Mouse (Mus musculus): ENCODE results near the gene Cgas. TPM values are rescaled to one million over a fixed set of nuclear protein-coding genes. Genes with fewer than 3 reads are reported as not detected.
"Not testable (repeated sequence)": the region's sequence is repeated elsewhere in the genome, so short reads cannot be mapped to it uniquely, and the experiment has no call there.

Gene Cgas
- polyA plus RNA-seq (2012; rRNA removed), result 1.5 and 1.8 TPM in 2 replicates

DNA sequence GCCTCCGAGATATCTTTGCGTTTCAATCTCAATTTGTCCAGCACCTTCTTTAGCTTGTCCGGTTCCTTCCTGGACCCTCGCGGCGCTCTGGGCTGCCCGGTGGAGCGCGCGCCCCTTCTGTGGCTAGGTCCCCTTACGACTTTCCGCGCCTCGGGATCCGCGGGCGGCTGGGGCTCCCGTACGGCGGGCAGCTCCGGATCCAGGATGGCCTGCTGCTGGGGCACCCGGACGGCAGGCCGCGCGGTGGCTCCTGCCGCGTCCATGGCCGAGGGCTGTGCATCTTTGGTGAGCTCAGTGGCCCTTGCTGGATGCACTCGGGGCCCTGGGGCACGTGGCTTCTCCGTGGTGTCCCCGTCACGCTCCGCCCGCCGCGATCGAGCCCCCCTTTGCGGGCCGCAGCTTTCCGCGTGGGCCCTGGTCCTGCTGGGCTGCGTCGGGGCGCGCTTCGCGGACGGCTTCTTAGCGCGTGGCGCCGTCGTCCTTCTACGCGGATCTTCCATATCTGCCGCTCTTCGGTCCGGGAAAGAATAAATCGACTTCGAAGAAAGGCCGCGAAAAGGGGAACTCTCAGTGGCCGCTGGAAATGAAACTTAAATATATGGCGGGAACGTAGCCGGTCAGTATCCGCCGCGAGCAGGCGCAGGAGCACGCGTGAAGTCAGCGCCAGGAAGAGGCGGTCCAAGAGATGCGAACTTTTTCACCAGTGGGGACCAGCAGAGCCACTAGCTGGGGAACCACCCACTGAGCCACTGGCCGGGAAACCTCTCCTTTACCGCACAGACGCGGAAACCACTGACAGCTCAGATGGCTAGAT, at the start of gene Cgas:
Cgas (minus strand) TSS at position 659 of the 814 bp plus-strand sequence.
- DNase-seq, result peak; percentile 38
- WGBS, result under 1% methylated on average over 81 of the region's 81 CpGs
- Histone ChIP-seq H3K36me3 (ENCODE audit: control insufficient read depth, insufficient read depth, low read length) (no peaks in the 10 kb centered on the region), H3K4me3 (ENCODE audit: control insufficient read depth, insufficient read depth, low read length) (peak within 1 kb of the TSS; percentile 68), H3K27me3 (ENCODE audit: control insufficient read depth, insufficient read depth, low read length) (no peaks in the 10 kb centered on the region; the same call in 1 of the 2 replicates), H3K4me1 (replicated peaks; ENCODE audit: control insufficient read depth, insufficient read depth, low read length) (peaks cover 8% of the 10 kb centered on the region), H3K27ac (ENCODE audit: control insufficient read depth, insufficient read depth, low read length) (no peak within 1 kb of the TSS)
- TF ChIP-seq CTCF (IDR thresholded peaks at IDR 0.05; ENCODE audit: borderline replicate concordance, control insufficient read depth, extremely low read depth, insufficient read depth, low read length, poor library complexity), result no peak
- TF ChIP-seq POLR2A (IDR thresholded peaks at IDR 0.05; ENCODE audit: control insufficient read depth, extremely low read depth, insufficient read depth, low read length, poor library complexity), result no peak

DNA sequence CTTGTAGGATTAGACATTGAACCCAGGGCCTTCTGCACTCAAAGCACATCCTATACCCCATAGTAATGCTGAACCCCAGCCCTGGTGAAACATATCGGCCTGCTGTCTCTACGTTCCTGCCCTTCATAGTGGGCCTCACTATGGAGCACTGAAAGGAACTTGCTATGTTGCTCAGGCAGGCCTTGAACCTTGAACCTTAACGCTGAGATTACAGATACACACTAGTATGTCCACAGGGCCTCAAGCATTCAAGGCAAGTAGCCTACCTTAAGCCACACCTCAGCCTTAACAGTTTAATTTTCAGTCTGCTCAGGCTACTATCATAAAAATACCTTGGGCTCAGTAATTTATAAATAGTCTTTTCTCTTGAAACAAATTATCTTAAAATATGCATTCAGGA, 49.2 kb upstream of the Cgas start:
- DNase-seq, result no peak
- no peak overlapping the region for H3K27ac ChIP-seq (ENCODE audit: control insufficient read depth, insufficient read depth, low read length)
- no peaks in the 10 kb centered on the region for H3K27me3 ChIP-seq (ENCODE audit: control insufficient read depth, insufficient read depth, low read length)
- WGBS, result 99% methylated on average over 3 of the region's 3 CpGs
- H3K36me3 ChIP-seq (ENCODE audit: control insufficient read depth, insufficient read depth, low read length), result no peaks in the 10 kb centered on the region
- no peaks in the 10 kb centered on the region for H3K4me1 ChIP-seq (replicated peaks; ENCODE audit: control insufficient read depth, insufficient read depth, low read length)
- H3K4me3 ChIP-seq (ENCODE audit: control insufficient read depth, insufficient read depth, low read length), result no peak overlapping the region
- TF ChIP-seq POLR2A (IDR thresholded peaks at IDR 0.05; ENCODE audit: control insufficient read depth, extremely low read depth, insufficient read depth, low read length, poor library complexity) (no peak), CTCF (IDR thresholded peaks at IDR 0.05; ENCODE audit: borderline replicate concordance, control insufficient read depth, extremely low read depth, insufficient read depth, low read length, poor library complexity) (no peak)

DNA sequence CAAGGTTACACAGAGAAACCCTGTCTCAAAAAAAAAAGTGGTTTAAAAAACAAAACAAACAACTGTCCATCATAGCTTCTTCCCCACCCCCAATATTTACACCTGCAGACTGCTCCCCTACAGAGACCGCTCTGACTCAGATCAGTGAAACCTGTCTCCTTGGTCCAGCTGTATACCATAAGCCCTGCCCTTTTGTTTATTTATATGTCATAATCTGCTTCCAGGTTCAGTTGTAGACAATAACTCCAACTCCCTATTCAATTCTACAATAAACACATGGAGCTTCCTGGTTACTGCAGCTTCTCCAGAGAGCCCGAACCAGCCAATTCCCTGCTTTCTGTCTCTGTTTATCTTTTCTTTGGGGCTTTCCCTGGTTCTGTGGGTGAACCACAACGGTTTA, 48.1 kb upstream of the Cgas start:
- no peaks in the 10 kb centered on the region for H3K36me3 ChIP-seq (ENCODE audit: control insufficient read depth, insufficient read depth, low read length)
- H3K4me3 ChIP-seq (ENCODE audit: control insufficient read depth, insufficient read depth, low read length), result no peak overlapping the region
- TF ChIP-seq POLR2A (IDR thresholded peaks at IDR 0.05; ENCODE audit: control insufficient read depth, extremely low read depth, insufficient read depth, low read length, poor library complexity) (no peak), CTCF (IDR thresholded peaks at IDR 0.05; ENCODE audit: borderline replicate concordance, control insufficient read depth, extremely low read depth, insufficient read depth, low read length, poor library complexity) (no peak)
- H3K27me3 ChIP-seq (ENCODE audit: control insufficient read depth, insufficient read depth, low read length), result no peaks in the 10 kb centered on the region
- no peaks in the 10 kb centered on the region for H3K4me1 ChIP-seq (replicated peaks; ENCODE audit: control insufficient read depth, insufficient read depth, low read length)
- WGBS, result 89% methylated on average over 3 of the region's 3 CpGs
- H3K27ac ChIP-seq (ENCODE audit: control insufficient read depth, insufficient read depth, low read length), result no peak overlapping the region
- DNase-seq, result no peak

DNA sequence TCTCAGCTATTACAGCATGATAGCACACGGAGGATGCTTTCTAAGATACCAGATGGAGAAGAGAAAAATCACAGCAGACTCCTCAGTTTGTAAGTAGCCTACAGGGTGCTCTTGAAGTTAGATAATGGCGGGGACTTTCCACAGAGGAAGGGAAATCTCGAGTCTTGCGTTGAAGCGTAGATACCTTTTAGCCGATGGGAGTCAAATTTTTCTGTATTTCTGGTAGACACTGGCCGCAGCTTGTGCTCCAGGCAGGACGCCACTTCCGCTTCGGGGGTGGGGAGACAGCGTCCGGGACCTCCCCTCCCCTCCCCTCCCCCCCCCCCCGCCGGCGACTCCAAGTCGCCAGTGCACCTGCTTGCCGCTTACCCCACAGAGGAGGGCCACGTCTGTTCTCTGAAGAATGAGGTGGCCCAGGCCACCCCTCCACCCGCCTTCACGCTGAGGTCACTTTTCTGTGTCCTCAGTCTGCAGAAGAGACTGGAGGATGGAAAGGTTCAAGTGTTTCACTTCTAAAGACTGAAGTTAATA, 45.9 kb upstream of the Cgas start, which contains the start of gene Eef1a1:
Eef1a1 (minus strand) TSS at position 262 of the 531 bp plus-strand sequence.
- H3K27ac ChIP-seq (ENCODE audit: control insufficient read depth, insufficient read depth, low read length), result no peak within 1 kb of the TSS
- peak; percentile 60 for DNase-seq
- H3K4me1 ChIP-seq (replicated peaks; ENCODE audit: control insufficient read depth, insufficient read depth, low read length), result no peaks in the 10 kb centered on the region
- no peak for TF ChIP-seq POLR2A (IDR thresholded peaks at IDR 0.05; ENCODE audit: control insufficient read depth, extremely low read depth, insufficient read depth, low read length, poor library complexity)
- H3K4me3 ChIP-seq (ENCODE audit: control insufficient read depth, insufficient read depth, low read length), result peak within 1 kb of the TSS; percentile 26
- H3K27me3 ChIP-seq (ENCODE audit: control insufficient read depth, insufficient read depth, low read length), result no peaks in the 10 kb centered on the region
- under 1% methylated on average over 19 of the region's 20 CpGs for WGBS
- no peaks in the 10 kb centered on the region for H3K36me3 ChIP-seq (ENCODE audit: control insufficient read depth, insufficient read depth, low read length)

DNA sequence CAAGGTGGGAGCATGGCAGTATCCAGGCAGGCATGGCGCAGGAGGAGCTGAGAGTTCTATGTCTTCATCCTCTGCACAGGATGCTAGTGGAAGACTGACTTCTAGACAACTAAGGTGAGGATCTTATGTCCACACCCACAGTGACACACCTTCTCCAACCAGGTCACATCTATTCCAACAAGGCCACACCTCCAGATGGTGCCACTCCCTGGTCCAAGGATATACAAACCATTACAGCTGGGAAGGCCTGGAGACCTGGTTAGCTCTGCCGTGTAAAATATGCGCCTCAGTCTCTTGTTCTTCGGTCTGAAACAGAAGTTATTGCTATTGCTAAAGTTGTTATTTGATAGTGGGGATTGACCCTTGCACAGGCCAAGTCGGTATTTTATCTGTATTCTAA, 45.0 kb upstream of the Cgas start:
- H3K27me3 ChIP-seq (ENCODE audit: control insufficient read depth, insufficient read depth, low read length); DNase-seq; H3K4me1 ChIP-seq (replicated peaks; ENCODE audit: control insufficient read depth, insufficient read depth, low read length); H3K36me3 ChIP-seq (ENCODE audit: control insufficient read depth, insufficient read depth, low read length); H3K4me3 ChIP-seq (ENCODE audit: control insufficient read depth, insufficient read depth, low read length); H3K27ac ChIP-seq (ENCODE audit: control insufficient read depth, insufficient read depth, low read length): not testable (repeated sequence)
- WGBS, result 96% methylated on average over 5 of the region's 5 CpGs

DNA sequence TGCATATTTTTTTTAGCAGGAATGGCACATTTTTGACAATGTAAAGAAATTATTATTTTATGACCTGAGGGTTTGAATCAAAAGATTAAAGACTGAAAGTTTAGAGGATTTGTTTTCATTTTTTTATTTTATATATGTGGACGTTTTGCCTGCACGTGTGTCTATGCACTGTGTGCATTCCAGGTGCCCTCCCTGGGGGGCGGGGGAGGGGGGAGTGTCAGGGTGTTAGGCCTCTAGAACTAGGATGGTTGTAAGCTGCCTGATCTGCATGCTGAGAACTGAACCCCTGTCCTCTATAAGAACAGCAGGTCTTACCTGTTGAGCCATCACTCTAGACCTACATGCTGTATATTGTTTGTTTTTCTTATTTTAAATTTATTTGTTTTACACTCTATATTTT, 41.6 kb upstream of the Cgas start:
- WGBS, result 98% methylated on average over 3 of the region's 3 CpGs

More for the DNA sequence above, 41.6 kb upstream of the Cgas start:
- Histone ChIP-seq H3K36me3 (ENCODE audit: control insufficient read depth, insufficient read depth, low read length) (peaks cover 2% of the 10 kb centered on the region; the same call in 1 of the 2 replicates), H3K27me3 (ENCODE audit: control insufficient read depth, insufficient read depth, low read length) (no peaks in the 10 kb centered on the region), H3K4me3 (ENCODE audit: control insufficient read depth, insufficient read depth, low read length) (no peak overlapping the region), H3K27ac (ENCODE audit: control insufficient read depth, insufficient read depth, low read length) (no peak overlapping the region), H3K4me1 (replicated peaks; ENCODE audit: control insufficient read depth, insufficient read depth, low read length) (peaks cover 2% of the 10 kb centered on the region; the same call in 1 of the 2 replicates)
- no peak for TF ChIP-seq POLR2A (IDR thresholded peaks at IDR 0.05; ENCODE audit: control insufficient read depth, extremely low read depth, insufficient read depth, low read length, poor library complexity)
- TF ChIP-seq CTCF (IDR thresholded peaks at IDR 0.05; ENCODE audit: borderline replicate concordance, control insufficient read depth, extremely low read depth, insufficient read depth, low read length, poor library complexity), result no peak
- DNase-seq, result no peak
